Mouse (Mus musculus): ENCODE measurements around the gene Ptp4a2. TPM values are rescaled to one million over a fixed set of nuclear protein-coding genes. Genes with fewer than 3 reads are reported as not detected.

Gene Ptp4a2
- polyA plus RNA-seq, 1 experiment from 2014 or later, result 198 TPM

DNA sequence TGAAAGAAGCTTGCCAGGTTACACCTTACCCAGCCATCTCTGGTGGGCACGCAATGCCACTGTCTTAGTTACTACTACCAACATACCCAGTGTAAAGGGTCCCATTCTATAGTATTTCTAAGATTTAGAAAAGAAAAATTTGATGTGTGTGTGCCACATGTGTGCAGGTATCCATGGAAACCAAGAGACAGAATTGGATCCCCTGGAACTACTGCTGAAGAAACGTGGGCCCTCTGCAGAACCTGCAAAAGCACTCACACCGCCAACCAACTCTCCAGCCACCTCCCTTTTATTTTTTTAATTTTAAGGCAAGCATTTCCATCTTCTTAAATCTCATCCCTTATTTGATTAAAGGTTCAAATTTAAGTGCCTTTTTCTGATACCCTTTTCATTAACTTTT, 40.8 kb downstream of the Ptp4a2 start:
- H3K4me3 ChIP-seq (ENCODE audit: low read depth, low read length), result no peak overlapping the region
- TF ChIP-seq EP300 (IDR thresholded peaks at IDR 0.05; ENCODE audit: low read depth), result no peak
- TF ChIP-seq CTCF (IDR thresholded peaks at IDR 0.05; ENCODE audit: low read depth), result no peak
- no peak overlapping the region for H3K9ac ChIP-seq (replicated peaks)
- WGBS (ENCODE audit: insufficient replicate concordance), result 90% methylated on average over 3 of the region's 3 CpGs
- H3K4me1 ChIP-seq (ENCODE audit: insufficient read depth), result peaks cover 13% of the 10 kb centered on the region
- no peak for ATAC-seq
- H3K9me3 ChIP-seq (ENCODE audit: low read length), result no peaks in the 10 kb centered on the region
- no peaks in the 10 kb centered on the region for H3K27me3 ChIP-seq (ENCODE audit: insufficient read depth, low read length)
- H3K4me2 ChIP-seq (ENCODE audit: low read depth, low read length), result no peak overlapping the region
- no peak for DNase-seq
- H3K36me3 ChIP-seq (replicated peaks; ENCODE audit: insufficient read depth, low read length), result peaks cover 25% of the 10 kb centered on the region
- no peak overlapping the region for H3K27ac ChIP-seq (ENCODE audit: low read depth)

DNA sequence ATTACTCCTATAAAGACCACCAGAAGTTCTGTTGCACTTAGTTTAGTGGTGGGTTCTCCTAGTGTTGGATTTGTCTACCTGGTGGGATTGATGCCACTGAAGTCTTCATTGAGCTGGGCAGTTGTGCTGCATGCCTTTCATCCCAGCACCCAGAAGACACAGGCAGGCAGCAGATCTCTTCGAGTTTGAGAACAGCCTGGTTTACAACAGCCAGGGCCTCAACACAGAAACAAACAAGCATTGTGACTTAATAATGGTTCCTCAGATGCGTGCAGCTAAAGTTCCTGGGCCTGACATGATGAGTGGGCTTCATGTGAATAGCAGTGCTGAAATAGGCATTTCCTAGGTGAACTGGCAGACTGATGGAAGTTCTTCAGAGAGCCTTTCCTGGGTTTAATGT, 42.0 kb downstream of the Ptp4a2 start:
- no peak overlapping the region for H3K9ac ChIP-seq (replicated peaks)
- H3K36me3 ChIP-seq (replicated peaks; ENCODE audit: insufficient read depth, low read length), result peaks cover 17% of the 10 kb centered on the region
- WGBS (ENCODE audit: insufficient replicate concordance), result 68% methylated on average over 2 of the region's 2 CpGs
- H3K4me1 ChIP-seq (ENCODE audit: insufficient read depth), result peaks cover 13% of the 10 kb centered on the region
- no peak overlapping the region for H3K4me2 ChIP-seq (ENCODE audit: low read depth, low read length)
- no peak for DNase-seq
- H3K27me3 ChIP-seq (ENCODE audit: insufficient read depth, low read length), result no peaks in the 10 kb centered on the region
- no peaks in the 10 kb centered on the region for H3K9me3 ChIP-seq (ENCODE audit: low read length)
- no peak overlapping the region for H3K27ac ChIP-seq (ENCODE audit: low read depth)
- ATAC-seq, result no peak
- H3K4me3 ChIP-seq (ENCODE audit: low read depth, low read length), result no peak overlapping the region
- TF ChIP-seq EP300 (IDR thresholded peaks at IDR 0.05; ENCODE audit: low read depth) (no peak), CTCF (IDR thresholded peaks at IDR 0.05; ENCODE audit: low read depth) (no peak)

DNA sequence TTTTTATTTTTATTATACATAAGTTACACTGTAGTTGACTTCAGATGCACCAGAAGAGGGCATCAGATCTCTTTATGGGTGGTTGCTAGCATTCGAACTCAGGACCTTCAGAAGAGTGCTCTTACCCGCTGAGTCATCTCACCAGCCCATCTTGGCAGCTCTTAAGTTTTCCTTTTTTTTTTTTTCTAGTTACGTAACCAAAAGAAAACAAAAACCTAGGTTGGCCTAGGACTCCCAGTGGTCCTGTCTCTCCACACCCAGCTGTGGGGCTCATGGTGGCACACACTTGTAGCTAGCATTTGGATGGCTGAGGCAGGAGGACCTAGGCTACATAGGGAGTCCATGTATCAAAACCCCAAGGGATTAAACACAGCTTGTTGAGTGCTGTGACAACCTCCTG, 43.0 kb downstream of the Ptp4a2 start:
- DNase-seq (no peak), ATAC-seq (no peak)
- H3K27me3 ChIP-seq (ENCODE audit: insufficient read depth, low read length), result no peaks in the 10 kb centered on the region
- no peak overlapping the region for H3K27ac ChIP-seq (ENCODE audit: low read depth)
- no peak overlapping the region for H3K4me2 ChIP-seq (ENCODE audit: low read depth, low read length)
- peaks cover 8% of the 10 kb centered on the region for H3K36me3 ChIP-seq (replicated peaks; ENCODE audit: insufficient read depth, low read length)
- 85% methylated on average over 3 of the region's 3 CpGs for WGBS (ENCODE audit: insufficient replicate concordance)
- H3K4me1 ChIP-seq (ENCODE audit: insufficient read depth), result peaks cover 13% of the 10 kb centered on the region
- no peak overlapping the region for H3K4me3 ChIP-seq (ENCODE audit: low read depth, low read length)
- H3K9ac ChIP-seq (replicated peaks), result no peak overlapping the region
- no peaks in the 10 kb centered on the region for H3K9me3 ChIP-seq (ENCODE audit: low read length)
- TF ChIP-seq CTCF (IDR thresholded peaks at IDR 0.05; ENCODE audit: low read depth) (no peak), EP300 (IDR thresholded peaks at IDR 0.05; ENCODE audit: low read depth) (no peak)

DNA sequence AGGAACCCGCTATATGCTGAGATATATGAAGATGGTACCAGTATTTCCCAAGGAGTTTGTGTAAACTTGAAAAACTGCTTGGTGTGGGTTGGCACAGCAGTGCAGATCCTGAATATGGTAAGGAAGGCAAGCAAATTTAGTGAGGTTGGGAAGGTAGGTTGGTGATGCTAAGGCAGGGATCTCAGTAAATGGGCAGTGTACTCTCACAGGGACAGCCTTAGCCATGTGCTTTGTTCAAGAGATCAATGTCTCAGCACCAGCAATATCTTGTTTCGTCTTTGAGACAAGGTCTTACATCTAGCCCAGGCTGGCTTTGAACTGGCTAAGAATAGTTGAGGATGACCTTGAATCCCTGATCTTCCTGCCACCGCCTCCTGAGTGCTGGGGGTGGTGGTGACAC, 43.6 kb downstream of the Ptp4a2 start:
- H3K27me3 ChIP-seq (ENCODE audit: insufficient read depth, low read length), result no peaks in the 10 kb centered on the region
- H3K4me3 ChIP-seq (ENCODE audit: low read depth, low read length), result no peak overlapping the region
- WGBS (ENCODE audit: insufficient replicate concordance), result 71% methylated on average over 3 of the region's 3 CpGs
- H3K4me1 ChIP-seq (ENCODE audit: insufficient read depth), result peaks cover 13% of the 10 kb centered on the region
- H3K36me3 ChIP-seq (replicated peaks; ENCODE audit: insufficient read depth, low read length), result peaks cover 6% of the 10 kb centered on the region
- H3K9me3 ChIP-seq (ENCODE audit: low read length), result no peaks in the 10 kb centered on the region
- no peak overlapping the region for H3K4me2 ChIP-seq (ENCODE audit: low read depth, low read length)
- DNase-seq, result no peak
- H3K27ac ChIP-seq (ENCODE audit: low read depth), result no peak overlapping the region; the same call in 1 of the 2 replicates
- H3K9ac ChIP-seq (replicated peaks), result 0 out of 2 replicates have a peak overlapping the region, but pooled peaks have one; percentile 21
- TF ChIP-seq CTCF (IDR thresholded peaks at IDR 0.05; ENCODE audit: low read depth) (no peak), EP300 (IDR thresholded peaks at IDR 0.05; ENCODE audit: low read depth) (no peak)
- no peak for ATAC-seq

DNA sequence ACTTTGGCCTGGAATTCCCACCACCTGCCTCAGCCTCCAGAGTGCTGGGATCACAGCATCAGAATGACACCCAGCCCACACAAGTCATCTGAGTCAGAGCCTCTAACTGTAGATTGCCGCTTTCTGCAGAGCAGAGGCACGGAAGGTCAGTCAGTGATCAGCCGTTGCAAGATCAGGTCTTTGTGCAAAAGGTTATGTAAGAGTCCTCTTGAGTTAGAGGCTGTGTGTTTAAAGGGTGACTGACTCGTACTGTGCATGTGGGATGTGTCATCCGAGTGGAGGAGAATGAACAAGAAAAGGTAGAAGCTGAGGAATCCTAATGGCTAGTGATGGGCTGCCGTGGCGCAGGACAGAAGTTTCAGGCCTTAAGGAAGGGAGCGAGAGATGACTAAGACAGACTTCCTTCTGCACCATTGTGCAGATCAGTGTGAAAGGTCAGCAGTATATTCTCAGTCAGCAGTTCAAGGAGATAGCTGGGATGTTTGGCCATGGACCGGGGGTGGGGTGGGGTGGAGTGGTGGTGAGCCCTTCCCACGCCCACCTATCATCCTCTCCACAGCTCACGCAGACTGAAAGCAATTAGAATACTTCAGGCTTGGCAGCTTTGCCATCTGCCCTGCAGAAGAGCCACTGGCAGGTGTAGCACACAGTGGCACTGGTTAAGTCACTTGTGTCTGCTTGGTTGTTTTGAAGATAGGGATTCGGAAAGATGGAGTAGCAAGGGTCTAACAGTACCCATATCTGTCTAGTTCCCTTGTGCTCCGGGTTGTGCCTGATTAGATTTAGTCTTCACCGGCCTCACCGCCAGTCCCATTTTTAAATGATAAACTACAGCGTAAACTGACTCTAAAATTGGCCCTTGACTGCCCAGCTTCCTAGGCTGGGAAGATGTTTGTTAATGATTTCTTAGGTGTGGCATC, 44.3 kb downstream of the Ptp4a2 start:
- Histone ChIP-seq H3K9me3 (ENCODE audit: low read length) (no peaks in the 10 kb centered on the region), H3K36me3 (replicated peaks; ENCODE audit: insufficient read depth, low read length) (peaks cover 6% of the 10 kb centered on the region), H3K4me3 (ENCODE audit: low read depth, low read length) (no peak overlapping the region), H3K9ac (replicated peaks) (0 out of 2 replicates have a peak overlapping the region, but pooled peaks have one; percentile 21), H3K27me3 (ENCODE audit: insufficient read depth, low read length) (no peaks in the 10 kb centered on the region), H3K27ac (ENCODE audit: low read depth) (no peak overlapping the region; the same call in 1 of the 2 replicates), H3K4me2 (ENCODE audit: low read depth, low read length) (no peak overlapping the region), H3K4me1 (ENCODE audit: insufficient read depth) (peaks cover 13% of the 10 kb centered on the region)
- ATAC-seq (peak; percentile 71), DNase-seq (no peak)
- no peak for TF ChIP-seq CTCF (IDR thresholded peaks at IDR 0.05; ENCODE audit: low read depth)
- WGBS (ENCODE audit: insufficient replicate concordance), result 47% methylated on average over 16 of the region's 16 CpGs

DNA sequence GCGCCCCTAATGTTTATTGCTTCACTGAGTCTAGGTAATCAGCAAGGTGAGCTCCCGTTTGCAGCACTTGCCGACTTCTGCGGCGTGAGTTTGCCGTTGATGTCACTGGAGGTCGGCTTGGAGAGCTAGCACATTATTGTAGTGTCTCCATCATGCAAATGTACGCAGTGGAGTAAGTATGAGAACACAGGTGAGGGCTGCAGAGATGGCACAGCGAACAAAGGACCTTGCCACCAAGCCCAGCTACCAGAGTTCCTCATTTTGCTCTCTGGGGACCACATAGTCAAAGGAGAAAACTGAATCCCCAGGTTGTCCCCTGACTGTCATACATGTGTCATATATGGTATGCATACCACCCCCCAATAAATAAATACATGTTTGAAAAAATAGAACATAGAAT, 49.4 kb downstream of the Ptp4a2 start:
- Histone ChIP-seq H3K36me3 (replicated peaks; ENCODE audit: insufficient read depth, low read length) (no peaks in the 10 kb centered on the region), H3K4me3 (ENCODE audit: low read depth, low read length) (no peak overlapping the region), H3K4me2 (ENCODE audit: low read depth, low read length) (no peak overlapping the region), H3K4me1 (ENCODE audit: insufficient read depth) (peaks cover 4% of the 10 kb centered on the region), H3K27ac (ENCODE audit: low read depth) (no peak overlapping the region), H3K9ac (replicated peaks) (no peak overlapping the region), H3K9me3 (ENCODE audit: low read length) (no peaks in the 10 kb centered on the region), H3K27me3 (ENCODE audit: insufficient read depth, low read length) (no peaks in the 10 kb centered on the region)
- TF ChIP-seq EP300 (IDR thresholded peaks at IDR 0.05; ENCODE audit: low read depth) (no peak), CTCF (IDR thresholded peaks at IDR 0.05; ENCODE audit: low read depth) (no peak)
- ATAC-seq (no peak), DNase-seq (no peak)
- 79% methylated on average over 9 of the region's 9 CpGs for WGBS (ENCODE audit: insufficient replicate concordance)
